13 mouse cellular contexts compared by ENCODE assay signal in the genomic region with DNA sequence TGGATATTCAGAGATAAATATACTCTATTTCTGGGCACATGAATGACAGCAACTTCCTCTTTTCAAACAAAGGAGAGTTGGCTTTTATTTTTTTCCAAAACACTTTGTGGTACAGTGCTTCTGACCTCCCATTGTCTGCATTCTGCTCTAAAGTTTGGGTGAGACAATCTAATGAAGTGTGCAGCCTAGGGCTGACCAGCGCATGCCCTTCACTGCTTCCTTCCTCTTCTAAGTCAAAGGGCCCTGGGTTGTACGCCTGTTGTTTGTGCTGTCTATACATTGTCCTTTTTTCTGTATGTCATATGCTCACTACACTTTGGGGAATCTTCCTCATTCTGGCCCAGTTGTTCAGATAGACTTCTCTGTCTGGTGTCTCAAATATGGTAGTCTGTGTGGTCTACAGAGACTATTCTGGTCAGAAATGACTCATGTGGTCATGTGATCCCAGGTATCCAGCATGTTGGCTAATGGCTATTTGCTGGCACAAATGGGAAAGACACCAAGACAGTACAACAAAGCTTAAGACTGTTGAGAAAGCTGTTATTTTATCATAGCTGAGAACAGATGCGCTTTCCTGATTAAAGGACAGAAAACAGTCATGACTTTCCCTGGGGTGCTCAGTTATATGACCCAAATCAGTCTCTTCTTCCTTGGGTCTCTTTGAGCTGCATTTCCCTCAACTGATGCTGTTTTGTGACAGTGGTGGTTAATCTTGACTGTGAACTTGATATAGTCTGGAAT.
DNase-seq lines count a peak whose midpoint lies in the region; ATAC-seq and TF ChIP-seq lines count a peak whose summit lies in the region.
"Had no signal": no experiment of that assay in that cellular context is flagged by ENCODE, and none has a peak within 500 bp of the region (broad histone marks: within the 10 kb centered on the region; RNA-seq: fewer than 3 reads in every experiment).

No protein-coding gene starts in this region.

- intact Hi-C loops in heart, postnatal 36 days (cut with DNase I) = no loop called here

- no peak overlapping the region for H3K4me3 ChIP-seq in lung, postnatal 0 days (ENCODE audit: low read depth, low read length)
- H3K4me3 ChIP-seq: forebrain, embryonic 12.5 days; intestine, embryonic 15.5 days; midbrain, embryonic 15.5 days; stomach, embryonic 15.5 days had no signal

- peak; percentile 6 for DNase-seq in heart, adult 8-10 months (ENCODE audit: low spot score)
- DNase-seq in heart, postnatal 36 days = no peak
- DNase-seq in lung, postnatal 0 days (ENCODE audit: low spot score) = peak; percentile 60
- no peak for DNase-seq in lung, postnatal 36 days
- no peak for DNase-seq in c-Kit-positive CD71-positive TER-119-positive erythroid progenitor cells, embryonic 14.5 days (ENCODE audit: low spot score)
- no peak for DNase-seq in gastrocnemius, postnatal 10 days
- DNase-seq: left cerebral cortex, postnatal 4 days had no signal

- 0 out of 2 replicates have a peak overlapping the region, but pooled peaks have one; percentile 9 for H3K27ac ChIP-seq in lung, postnatal 0 days (ENCODE audit: low read length)
- H3K27ac ChIP-seq: forebrain, embryonic 12.5 days; intestine, embryonic 15.5 days; midbrain, embryonic 15.5 days; stomach, embryonic 15.5 days had no signal

- WGBS in lung, postnatal 0 days = 58% methylated on average over 3 of the region's 3 CpGs

- no peak overlapping the region for H3K9ac ChIP-seq in lung, postnatal 0 days (replicated peaks; ENCODE audit: low read depth)
- H3K9ac ChIP-seq: forebrain, embryonic 12.5 days; intestine, embryonic 15.5 days; midbrain, embryonic 15.5 days; stomach, embryonic 15.5 days had no signal

- ATAC-seq in lung, postnatal 0 days = peak; percentile 88
- peak; percentile 77 to 82 for ATAC-seq in hematopoietic stem cell, adult 5-6 weeks (replicated peaks in 1 of 2; ENCODE audit: insufficient read depth in 1 of 2, low FRiP score in 2 of 2, low TSS enrichment in 1 of 2, low read depth in 1 of 2, poor library complexity in 2 of 2, severe bottlenecking in 2 of 2)
- 0 out of 2 replicates have a peak, but pooled peaks have one; percentile 52 for ATAC-seq in megakaryocyte-erythroid progenitor cell, adult 5-6 weeks (replicated peaks; ENCODE audit: low FRiP score, low TSS enrichment, poor library complexity, severe bottlenecking)
- ATAC-seq: intestine, embryonic 15.5 days; midbrain, embryonic 15.5 days had no signal

- H3K27me3 ChIP-seq in lung, postnatal 0 days (replicated peaks; ENCODE audit: insufficient read depth, low read length) = no peaks in the 10 kb centered on the region
- H3K27me3 ChIP-seq: forebrain, embryonic 12.5 days; intestine, embryonic 15.5 days; midbrain, embryonic 15.5 days; stomach, embryonic 15.5 days had no signal

- H3K4me1 ChIP-seq in lung, postnatal 0 days (ENCODE audit: insufficient read depth, low read depth, low read length) = no peaks in the 10 kb centered on the region
- H3K4me1 ChIP-seq: forebrain, embryonic 12.5 days; intestine, embryonic 15.5 days; midbrain, embryonic 15.5 days; stomach, embryonic 15.5 days had no signal

- H3K4me2 ChIP-seq in lung, postnatal 0 days (replicated peaks; ENCODE audit: low read depth, low read length) = no peak overlapping the region
- H3K4me2 ChIP-seq: forebrain, embryonic 12.5 days; intestine, embryonic 15.5 days; midbrain, embryonic 15.5 days; stomach, embryonic 15.5 days had no signal

- peak; percentile 64; the same call in 1 of the 2 replicates for TF ChIP-seq EP300 in lung, postnatal 0 days (IDR thresholded peaks at IDR 0.05)

- no peaks in the 10 kb centered on the region for H3K9me3 ChIP-seq in lung, postnatal 0 days (ENCODE audit: low read length)
- H3K9me3 ChIP-seq: forebrain, embryonic 12.5 days; intestine, embryonic 15.5 days; midbrain, embryonic 15.5 days; stomach, embryonic 15.5 days had no signal

- H3K36me3 ChIP-seq in lung, postnatal 0 days (ENCODE audit: insufficient read depth, low read length) = no peaks in the 10 kb centered on the region
- H3K36me3 ChIP-seq: forebrain, embryonic 12.5 days; intestine, embryonic 15.5 days; midbrain, embryonic 15.5 days; stomach, embryonic 15.5 days had no signal

- TF ChIP-seq CTCF in lung, postnatal 0 days (IDR thresholded peaks at IDR 0.05) = no peak

Comparison
In these comparisons a context has a peak if more than half of its experiments do, and no peak if none do; other contexts are left out.
1. DNase-seq: peak in heart, adult 8-10 months (single experiment) and lung, postnatal 0 days (single experiment); none in heart, postnatal 36 days (0 of 2), lung, postnatal 36 days (single experiment), c-Kit-positive CD71-positive TER-119-positive erythroid progenitor cells, embryonic 14.5 days (single experiment) and gastrocnemius, postnatal 10 days (single experiment).
2. Peak in every context shown above with its lines, with median percentiles within 50 percentile points of each other: ATAC-seq.